Mouse (Mus musculus): ENCODE results near the gene Atg4c.
A peak's percentile ranks its signal among the peaks of the same experiment; 100 is the strongest.

Gene Atg4c

GRCm38 (mm10) chr4:99193810-99194582 lies at the start of gene Atg4c:
TSS of gene Atg4c (plus strand) at chr4:99193934.
- DNase-seq: peak; percentile 74

- no peak for DNase-seq
Observed at GRCm38 (mm10) chr4:99151434-99151833, 42.3 kb upstream of the Atg4c start.

DNA sequence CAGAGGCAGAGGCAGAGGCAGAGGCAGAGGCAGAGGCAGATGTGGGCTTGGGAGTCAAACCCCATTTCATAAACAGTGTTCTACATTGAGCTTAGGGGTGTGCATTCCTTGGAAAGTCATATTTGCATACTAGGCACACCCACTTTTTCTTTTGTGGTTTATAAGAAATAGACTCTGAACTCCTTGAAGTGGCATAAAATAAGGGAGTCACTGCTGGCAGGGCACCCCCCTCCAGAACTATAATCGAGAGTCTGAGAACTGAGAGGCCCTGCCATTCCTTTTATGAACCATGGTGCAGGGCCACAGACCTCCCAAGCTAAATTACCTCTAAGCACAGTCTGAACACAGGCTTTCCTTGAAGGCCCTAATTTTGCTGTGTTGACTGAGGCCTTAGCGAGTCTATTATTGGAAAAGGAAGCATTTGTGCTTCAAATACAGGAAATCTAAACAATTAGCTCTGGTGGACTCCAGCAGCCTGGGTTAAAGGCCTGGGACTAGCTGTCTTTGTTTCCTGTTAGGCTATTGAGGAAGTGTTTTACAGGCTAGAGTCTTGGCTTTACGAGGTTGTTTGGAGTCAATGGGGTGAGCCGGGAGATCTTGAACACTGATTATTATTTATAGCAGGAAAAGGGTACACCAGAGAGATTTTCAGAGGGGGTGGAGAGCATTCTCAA lies 41.7 kb upstream of the Atg4c start:
- no peak for DNase-seq

- no peak for DNase-seq
Observed at GRCm38 (mm10) chr4:99156641-99157307, 37.0 kb upstream of the Atg4c start.

DNA sequence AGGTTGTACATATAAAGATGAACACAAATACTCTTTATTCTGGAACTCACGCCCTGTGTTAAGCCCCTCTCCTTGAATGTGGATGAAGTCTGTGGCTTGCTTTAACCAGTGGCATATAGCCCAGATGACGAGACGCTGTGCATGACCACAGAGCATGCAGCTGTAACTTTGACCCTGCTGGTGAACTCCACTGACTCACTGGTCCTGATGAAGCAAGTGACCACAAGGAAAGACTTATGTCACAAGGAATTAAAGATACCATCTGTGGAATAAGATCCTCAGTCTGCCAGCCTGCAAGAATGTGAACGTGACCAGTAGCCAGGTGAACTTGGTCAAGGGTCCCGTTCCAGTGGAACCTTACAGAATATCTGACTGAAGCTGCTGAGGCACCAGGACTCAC lies 35.2 kb upstream of the Atg4c start:
- DNase-seq: no peak

GRCm38 (mm10) chr4:99160414-99160813 lies 33.3 kb upstream of the Atg4c start:
- DNase-seq: no peak

GRCm38 (mm10) chr4:99160899-99161298 lies 32.8 kb upstream of the Atg4c start:
- DNase-seq: no peak

DNA sequence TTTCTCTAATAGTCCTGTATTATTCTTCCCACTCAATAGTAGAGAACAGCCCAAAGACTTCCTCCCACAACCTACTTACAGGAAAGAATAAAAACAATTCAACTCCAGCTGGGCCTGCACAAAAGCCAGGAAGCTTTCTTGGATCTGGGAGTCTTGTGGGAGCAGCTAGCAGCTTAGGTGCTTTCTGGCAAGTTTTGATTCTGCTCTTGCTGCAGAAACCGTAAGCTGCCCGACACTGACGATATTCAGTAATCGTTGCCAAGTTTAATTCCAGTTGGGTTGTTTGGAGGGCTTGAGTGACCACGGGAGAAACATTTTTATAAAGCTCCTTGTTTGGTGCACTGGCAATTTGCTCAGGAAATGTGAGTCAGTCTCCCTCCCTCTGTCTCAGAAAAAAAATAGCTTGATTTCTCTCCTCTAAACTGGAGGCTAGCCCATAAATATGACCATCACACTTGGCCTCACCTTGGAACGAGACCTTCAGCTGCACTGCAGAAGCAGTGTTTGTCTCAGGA lies 32.2 kb upstream of the Atg4c start:
- no peak for DNase-seq

DNA sequence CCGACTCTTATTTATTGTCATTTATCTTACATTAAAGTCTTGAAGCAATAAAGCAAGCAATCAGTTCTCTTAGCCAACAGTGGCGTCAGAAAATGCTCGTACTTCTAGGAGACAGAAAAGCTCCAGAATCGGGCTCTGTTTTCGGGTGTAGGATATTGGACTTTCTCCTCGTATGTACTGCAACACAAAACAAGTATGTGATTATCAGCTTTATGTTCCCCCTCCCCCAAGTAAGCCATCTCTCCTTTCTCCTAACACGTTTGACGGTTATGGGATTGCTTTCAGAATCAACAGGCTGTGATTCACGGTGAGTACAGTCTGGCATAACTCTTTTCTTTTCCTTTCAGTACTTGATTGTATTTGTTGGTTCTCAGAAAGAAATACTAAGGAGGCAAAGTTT lies 30.7 kb upstream of the Atg4c start:
- no peak for DNase-seq

DNA sequence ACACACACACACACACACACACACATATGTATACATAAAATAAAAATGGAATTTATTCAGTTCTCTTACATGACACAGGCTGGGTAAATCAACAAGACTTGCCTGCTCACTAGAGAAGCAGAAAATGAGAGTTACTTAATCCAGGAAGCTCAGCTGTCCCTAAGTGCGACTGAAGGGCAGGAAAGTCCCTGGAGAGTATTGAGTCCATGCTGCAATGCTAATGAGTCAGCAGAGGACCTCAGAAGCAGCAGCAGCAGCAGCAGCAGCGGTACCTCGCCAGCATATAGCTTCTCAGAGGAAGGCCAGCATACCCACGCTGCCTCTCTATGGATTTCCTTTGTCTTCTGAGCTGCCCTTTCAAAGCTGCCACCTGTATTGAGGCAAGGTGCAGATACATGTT lies 30.2 kb upstream of the Atg4c start:
- DNase-seq: no peak

DNA sequence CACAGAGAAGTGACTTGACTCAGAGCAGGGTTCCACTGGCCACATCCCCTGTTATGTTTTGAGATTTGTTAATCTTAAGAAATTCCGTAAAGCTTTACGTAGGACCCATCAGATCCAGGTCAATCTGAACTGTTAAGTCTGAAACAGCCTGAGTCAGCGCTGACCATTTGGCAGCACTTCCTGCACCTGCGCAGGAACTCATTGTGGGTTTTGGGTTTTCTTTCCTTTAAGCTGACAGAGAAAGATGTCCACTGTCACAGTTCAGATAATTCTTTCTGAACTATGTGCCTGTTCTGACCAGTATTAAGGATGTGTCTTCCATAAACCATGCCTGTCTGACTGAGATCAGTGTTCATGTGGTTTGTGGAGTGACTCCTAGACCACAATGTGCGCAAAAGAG lies 24.9 kb upstream of the Atg4c start:
- no peak for DNase-seq

DNA sequence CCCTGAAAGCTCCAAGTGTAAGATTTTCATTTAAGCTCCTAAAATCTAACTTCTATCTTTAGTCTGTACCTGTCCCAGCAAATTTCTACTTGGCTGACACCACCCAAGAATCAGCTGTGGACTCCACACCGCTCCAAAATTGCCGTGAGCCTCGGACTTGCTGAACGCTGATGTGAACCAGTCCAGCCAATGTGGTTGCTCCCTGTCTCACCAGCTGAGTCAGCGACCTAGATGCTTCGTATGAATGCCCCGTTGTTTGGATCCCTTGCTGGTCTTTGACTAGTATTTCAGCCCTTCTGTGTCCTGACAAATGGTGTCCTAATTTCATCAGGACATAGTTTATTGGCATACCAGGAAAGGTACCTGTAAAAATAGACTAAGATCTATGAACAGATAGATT lies 19.5 kb upstream of the Atg4c start:
- no peak for DNase-seq

DNA sequence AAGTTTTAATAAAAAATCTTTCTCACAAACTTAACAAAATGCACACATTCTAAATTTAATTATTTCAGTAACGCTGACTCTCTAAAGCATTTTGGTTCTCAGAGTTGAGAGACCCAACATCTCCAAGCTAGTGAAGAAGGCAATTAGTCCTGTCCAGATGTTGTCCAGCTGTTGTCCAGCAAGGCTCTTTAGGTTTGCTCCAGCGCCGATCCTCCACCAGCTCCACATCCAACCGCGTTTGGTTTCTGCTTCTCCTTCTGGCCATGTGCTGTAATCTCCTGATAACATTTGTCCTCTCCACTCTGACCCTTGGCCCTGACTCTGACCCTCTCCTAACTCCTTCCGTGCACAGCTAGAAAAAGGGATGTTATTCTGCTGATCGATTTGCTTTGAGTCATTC lies 16.9 kb upstream of the Atg4c start:
- DNase-seq: no peak

DNA sequence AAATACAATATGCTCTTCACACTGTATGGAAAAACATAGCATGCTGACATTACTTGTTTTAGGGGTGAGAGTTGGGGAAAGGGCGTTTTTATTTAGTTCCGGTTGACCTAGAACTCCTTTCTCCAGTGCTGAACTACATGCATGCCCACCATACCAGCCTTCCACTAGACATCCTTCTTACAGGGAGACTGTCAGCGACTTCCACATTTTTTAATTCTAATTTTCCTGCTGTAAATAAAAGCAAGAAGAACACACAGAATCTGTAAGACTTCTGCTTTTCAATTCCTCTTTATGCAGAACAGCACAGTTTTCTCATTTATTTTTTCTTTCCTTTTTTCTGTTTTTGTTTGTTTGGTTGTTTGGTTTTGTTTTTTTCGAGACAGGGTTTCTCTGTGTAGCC lies 16.5 kb upstream of the Atg4c start:
- no peak for DNase-seq

DNA sequence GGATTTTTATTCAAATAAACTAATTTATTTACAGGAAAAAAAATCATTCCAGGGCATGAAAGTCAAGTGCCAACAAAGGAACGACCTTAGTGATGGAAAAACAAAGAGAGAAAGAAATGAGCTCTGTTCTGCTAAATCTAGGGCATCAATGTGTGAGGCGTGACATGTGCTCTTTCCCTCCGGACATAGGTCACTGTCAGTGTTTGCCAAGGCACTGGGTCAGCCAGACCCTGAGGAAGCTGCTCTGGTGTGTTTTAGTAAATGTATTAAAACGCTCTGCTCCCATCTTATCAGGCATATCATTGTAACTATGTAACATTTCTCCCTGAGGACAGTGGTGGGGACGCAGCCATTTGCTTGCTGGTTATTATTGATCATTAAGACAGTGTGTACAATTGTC lies 14.9 kb upstream of the Atg4c start:
- DNase-seq: no peak

GRCm38 (mm10) chr4:99179446-99180120 lies 14.2 kb upstream of the Atg4c start:
- no peak for DNase-seq

GRCm38 (mm10) chr4:99180921-99181320 lies 12.8 kb upstream of the Atg4c start:
- DNase-seq: no peak

- DNase-seq: no peak
Observed at GRCm38 (mm10) chr4:99181739-99182419, 11.9 kb upstream of the Atg4c start.

DNA sequence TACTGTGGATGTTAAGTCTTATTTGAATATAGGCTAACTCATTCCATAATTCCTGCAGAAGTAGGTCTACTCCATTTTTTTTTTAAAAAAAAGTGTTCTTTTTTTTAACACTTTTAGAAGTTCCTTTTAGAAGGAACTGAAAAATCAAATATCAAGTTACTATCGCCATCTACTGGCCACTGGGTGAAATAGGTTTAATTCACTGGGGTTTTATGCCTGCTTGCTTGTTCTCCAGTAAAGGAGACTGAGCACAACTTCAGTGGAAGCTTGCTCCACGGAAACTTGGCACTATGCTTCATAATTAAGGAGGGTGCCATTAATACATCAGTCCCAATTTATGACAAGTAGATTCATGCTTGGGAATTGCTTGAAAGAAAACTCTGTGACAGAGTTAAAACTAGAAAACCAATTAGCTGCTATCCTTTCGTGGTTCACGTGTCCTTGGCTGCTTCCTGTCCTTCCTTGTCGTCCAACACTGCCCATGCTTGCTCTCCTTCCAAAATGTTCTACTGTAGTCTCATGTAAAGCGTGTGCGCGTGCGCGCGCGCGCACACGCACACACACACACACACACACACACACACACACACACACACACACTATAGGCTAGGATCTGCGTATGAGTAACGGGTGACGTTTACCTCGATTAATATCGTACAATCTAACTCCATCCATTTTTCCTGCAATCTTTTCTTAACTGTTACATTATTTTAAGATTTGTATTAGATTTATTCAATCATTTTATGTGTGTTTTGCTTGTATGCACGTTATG lies 10.9 kb upstream of the Atg4c start:
- DNase-seq: no peak

GRCm38 (mm10) chr4:99184678-99185077 lies 9.1 kb upstream of the Atg4c start:
- no peak for DNase-seq

GRCm38 (mm10) chr4:99185305-99185704 lies 8.4 kb upstream of the Atg4c start:
- no peak for DNase-seq

All from thymus, postnatal 14 days (tissue).